Mouse (Mus musculus) midbrain, embryonic 12.5 days (tissue): Measurements from ENCODE around the gene Lcmt1. TPM values are rescaled to one million over a fixed set of nuclear protein-coding genes. Genes with fewer than 3 reads are reported as not detected.

Experiments used
- ATAC-seq: fragments of 200-750 bp; cut with Nextera tagmentation; 2 replicates; pipeline ENCODE4 v1.8.0; 2017; ENCODE audit warnings: low read depth, moderate TSS enrichment, moderate library complexity; ENCODE audit not compliant: low FRiP score
- H3K27ac ChIP-seq: fragments of 300-500 bp; sonication (generic); replicated peaks from 2 replicates; pipeline ENCODE4 v1.5.1; 2016; ENCODE audit warnings: mild to moderate bottlenecking
- H3K27me3 ChIP-seq: fragments of 300-500 bp; sonication (generic); 2 replicates; pipeline ENCODE4 v1.6.1; 2016; ENCODE audit warnings: mild to moderate bottlenecking
- H3K36me3 ChIP-seq: fragments of 300-500 bp; sonication (generic); 2 replicates; pipeline ENCODE4 v1.6.1; 2016
- H3K4me1 ChIP-seq: fragments of 300-500 bp; sonication (generic); 2 replicates; pipeline ENCODE4 v1.6.1; 2016
- H3K4me2 ChIP-seq: fragments of 300-500 bp; sonication (generic); replicated peaks from 2 replicates; pipeline ENCODE4 v1.6.1; 2016; ENCODE audit warnings: mild to moderate bottlenecking, moderate library complexity
- H3K4me3 ChIP-seq: fragments of 300-500 bp; sonication (generic); 2 replicates; pipeline ENCODE4 v1.5.1; 2016; ENCODE audit warnings: mild to moderate bottlenecking
- H3K9ac ChIP-seq: fragments of 300-500 bp; sonication (generic); replicated peaks from 2 replicates; pipeline ENCODE4 v1.6.1; 2016; ENCODE audit warnings: mild to moderate bottlenecking, moderate library complexity
- H3K9me3 ChIP-seq: fragments of 300-500 bp; sonication (generic); 2 replicates; pipeline ENCODE4 v1.6.1; 2016; ENCODE audit warnings: mild to moderate bottlenecking
- WGBS: fragments of 180-500 bp; shearing (Covaris S2); methylation state at CpG from one replicate; pipeline ENCODE4 v1.1.7; 2016; 5-methylcytosine and 5-hydroxymethylcytosine counted together
- polyA plus RNA-seq: library from polyadenylated mRNA; unstranded; fragments of >200 nt; fragmentation: Nextera tagmentation; extraction: Ambion mirVana; gene quantifications from 2 replicates; pipeline ENCODE4 v1.2.1, GENCODE M21; 2016

The Lcmt1 gene
- polyA plus RNA-seq, 1 experiment from 2014 or later, result 62.3 TPM

GRCm38 (mm10) chr7:123442079-123442478 lies 72.5 kb downstream of the Lcmt1 start:
- H3K9ac ChIP-seq, result no peak overlapping the region
- no peak overlapping the region for H3K4me3 ChIP-seq
- no peak overlapping the region for H3K27ac ChIP-seq
- no peaks in the 10 kb centered on the region for H3K27me3 ChIP-seq
- H3K9me3 ChIP-seq, result peaks cover 4% of the 10 kb centered on the region; the same call in 1 of the 2 replicates
- no peak overlapping the region for H3K4me2 ChIP-seq
- 83% methylated on average over 1 of the region's 1 CpGs for WGBS
- no peak for ATAC-seq
- H3K36me3 ChIP-seq, result no peaks in the 10 kb centered on the region
- H3K4me1 ChIP-seq, result no peaks in the 10 kb centered on the region

- no peaks in the 10 kb centered on the region for H3K9me3 ChIP-seq
- no peak overlapping the region for H3K9ac ChIP-seq
- H3K27me3 ChIP-seq, result no peaks in the 10 kb centered on the region
- no peaks in the 10 kb centered on the region for H3K36me3 ChIP-seq
- WGBS, result 87% methylated on average over 2 of the region's 2 CpGs
- ATAC-seq, result no peak
- no peak overlapping the region for H3K4me2 ChIP-seq
- H3K27ac ChIP-seq, result no peak overlapping the region
- no peak overlapping the region for H3K4me3 ChIP-seq
- no peaks in the 10 kb centered on the region for H3K4me1 ChIP-seq
Observed at GRCm38 (mm10) chr7:123448794-123449193, 79.2 kb downstream of the Lcmt1 start.

- ATAC-seq, result no peak
- H3K4me1 ChIP-seq, result no peaks in the 10 kb centered on the region
- 70% methylated on average over 10 of the region's 10 CpGs for WGBS
Observed at GRCm38 (mm10) chr7:123449676-123450075, 80.1 kb downstream of the Lcmt1 start.

GRCm38 (mm10) chr7:123450515-123450914 lies 80.9 kb downstream of the Lcmt1 start:
- ATAC-seq, result no peak
- Histone ChIP-seq H3K27me3 (no peaks in the 10 kb centered on the region), H3K4me3 (no peak overlapping the region), H3K27ac (no peak overlapping the region), H3K4me1 (no peaks in the 10 kb centered on the region), H3K9ac (no peak overlapping the region), H3K4me2 (no peak overlapping the region), H3K36me3 (no peaks in the 10 kb centered on the region), H3K9me3 (no peaks in the 10 kb centered on the region)
- 86% methylated on average over 2 of the region's 2 CpGs for WGBS

More at GRCm38 (mm10) chr7:123449676-123450075, 80.1 kb downstream of the Lcmt1 start:
- H3K27ac ChIP-seq, result no peak overlapping the region
- no peaks in the 10 kb centered on the region for H3K27me3 ChIP-seq
- no peaks in the 10 kb centered on the region for H3K9me3 ChIP-seq
- H3K4me3 ChIP-seq, result no peak overlapping the region
- no peak overlapping the region for H3K4me2 ChIP-seq
- no peaks in the 10 kb centered on the region for H3K36me3 ChIP-seq
- no peak overlapping the region for H3K9ac ChIP-seq

GRCm38 (mm10) chr7:123452551-123452950 lies 83.0 kb downstream of the Lcmt1 start:
- Histone ChIP-seq H3K27me3 (no peaks in the 10 kb centered on the region), H3K27ac (no peak overlapping the region), H3K9me3 (no peaks in the 10 kb centered on the region), H3K4me1 (no peaks in the 10 kb centered on the region), H3K4me3 (no peak overlapping the region), H3K36me3 (no peaks in the 10 kb centered on the region), H3K4me2 (no peak overlapping the region), H3K9ac (no peak overlapping the region)
- ATAC-seq, result no peak
- WGBS, result 76% methylated on average over 6 of the region's 6 CpGs

- Histone ChIP-seq H3K27me3 (no peaks in the 10 kb centered on the region), H3K9me3 (no peaks in the 10 kb centered on the region), H3K27ac (no peak overlapping the region), H3K4me1 (no peaks in the 10 kb centered on the region), H3K4me3 (no peak overlapping the region), H3K4me2 (no peak overlapping the region), H3K36me3 (no peaks in the 10 kb centered on the region), H3K9ac (no peak overlapping the region)
- 86% methylated on average over 8 of the region's 8 CpGs for WGBS
- ATAC-seq, result no peak
Observed at GRCm38 (mm10) chr7:123453066-123453465, 83.5 kb downstream of the Lcmt1 start.

- H3K27me3 ChIP-seq, result no peaks in the 10 kb centered on the region
- no peak overlapping the region for H3K27ac ChIP-seq
- WGBS, result 96% methylated on average over 3 of the region's 3 CpGs
- no peak overlapping the region for H3K4me3 ChIP-seq
- no peaks in the 10 kb centered on the region for H3K36me3 ChIP-seq
- no peak for ATAC-seq
- no peaks in the 10 kb centered on the region for H3K9me3 ChIP-seq
- no peak overlapping the region for H3K9ac ChIP-seq
- no peaks in the 10 kb centered on the region for H3K4me1 ChIP-seq
- H3K4me2 ChIP-seq, result no peak overlapping the region
Observed at GRCm38 (mm10) chr7:123455088-123455487, 85.5 kb downstream of the Lcmt1 start.

- H3K4me2 ChIP-seq, result no peak overlapping the region
Observed at GRCm38 (mm10) chr7:123458309-123458708, 88.7 kb downstream of the Lcmt1 start.

GRCm38 (mm10) chr7:123459247-123459646 lies 89.7 kb downstream of the Lcmt1 start:
- H3K27ac ChIP-seq, result no peak overlapping the region
- no peaks in the 10 kb centered on the region for H3K4me1 ChIP-seq
- H3K9me3 ChIP-seq, result no peaks in the 10 kb centered on the region
- 83% methylated on average over 4 of the region's 4 CpGs for WGBS
- no peak overlapping the region for H3K4me2 ChIP-seq
- no peak overlapping the region for H3K4me3 ChIP-seq
- no peaks in the 10 kb centered on the region for H3K36me3 ChIP-seq
- no peaks in the 10 kb centered on the region for H3K27me3 ChIP-seq
- no peak for ATAC-seq
- no peak overlapping the region for H3K9ac ChIP-seq

More at GRCm38 (mm10) chr7:123458309-123458708, 88.7 kb downstream of the Lcmt1 start:
- Histone ChIP-seq H3K27me3 (no peaks in the 10 kb centered on the region), H3K9ac (no peak overlapping the region), H3K9me3 (no peaks in the 10 kb centered on the region), H3K27ac (no peak overlapping the region), H3K4me3 (no peak overlapping the region), H3K4me1 (no peaks in the 10 kb centered on the region), H3K36me3 (no peaks in the 10 kb centered on the region)
- WGBS, result 92% methylated on average over 4 of the region's 4 CpGs
- no peak for ATAC-seq

- Histone ChIP-seq H3K9ac (no peak overlapping the region), H3K27me3 (no peaks in the 10 kb centered on the region), H3K4me2 (no peak overlapping the region), H3K4me1 (no peaks in the 10 kb centered on the region), H3K9me3 (no peaks in the 10 kb centered on the region), H3K4me3 (no peak overlapping the region), H3K27ac (no peak overlapping the region), H3K36me3 (no peaks in the 10 kb centered on the region)
- WGBS, result 84% methylated on average over 4 of the region's 4 CpGs
- ATAC-seq, result no peak
Observed at GRCm38 (mm10) chr7:123461316-123461715, 91.7 kb downstream of the Lcmt1 start.

GRCm38 (mm10) chr7:123462070-123462501 lies 92.5 kb downstream of the Lcmt1 start, which contains the start of gene Aqp8:
TSS of gene Aqp8 (plus strand) at chr7:123462291.
- H3K4me1 ChIP-seq, result no peaks in the 10 kb centered on the region
- WGBS, result 81% methylated on average over 9 of the region's 9 CpGs
- no peak within 1 kb of the TSS for H3K4me3 ChIP-seq
- no peaks in the 10 kb centered on the region for H3K9me3 ChIP-seq
- H3K27ac ChIP-seq, result no peak within 1 kb of the TSS
- no peak within 1 kb of the TSS for H3K4me2 ChIP-seq
- no peak within 1 kb of the TSS for H3K9ac ChIP-seq
- H3K36me3 ChIP-seq, result no peaks in the 10 kb centered on the region
- H3K27me3 ChIP-seq, result no peaks in the 10 kb centered on the region
- ATAC-seq, result no peak

GRCm38 (mm10) chr7:123463569-123463968 lies 94.0 kb downstream of the Lcmt1 start:
- Histone ChIP-seq H3K27ac (no peak overlapping the region), H3K4me3 (no peak overlapping the region), H3K4me1 (no peaks in the 10 kb centered on the region), H3K36me3 (no peaks in the 10 kb centered on the region), H3K27me3 (no peaks in the 10 kb centered on the region), H3K9ac (no peak overlapping the region), H3K4me2 (no peak overlapping the region), H3K9me3 (no peaks in the 10 kb centered on the region)
- no peak for ATAC-seq
- 78% methylated on average over 4 of the region's 4 CpGs for WGBS

GRCm38 (mm10) chr7:123465692-123466387 lies 96.3 kb downstream of the Lcmt1 start:
- H3K4me1 ChIP-seq, result no peaks in the 10 kb centered on the region
- no peak overlapping the region for H3K4me3 ChIP-seq
- H3K4me2 ChIP-seq, result no peak overlapping the region
- H3K9me3 ChIP-seq, result no peaks in the 10 kb centered on the region
- peak; percentile 60; the same call in 1 of the 2 replicates for ATAC-seq
- WGBS, result 34% methylated on average over 6 of the region's 6 CpGs
- no peak overlapping the region for H3K9ac ChIP-seq
- H3K36me3 ChIP-seq, result no peaks in the 10 kb centered on the region
- no peak overlapping the region for H3K27ac ChIP-seq
- H3K27me3 ChIP-seq, result no peaks in the 10 kb centered on the region
